In genomic region chr11:83271151-83271950, GRCm38 (mm10) we compare ENCODE assay signal across 8 mouse cellular contexts. TPM values are rescaled to one million over a fixed set of nuclear protein-coding genes. Genes with fewer than 3 reads are reported as not detected.
DNase-seq lines count a peak whose midpoint lies in the region; ATAC-seq and TF ChIP-seq lines count a peak whose summit lies in the region.

No protein-coding gene starts in this region.

- in situ Hi-C loops in Patski (cut with MboI; ENCODE audit: low pct_unique_long_range_greater_than_20kb): no loop called here

- H3K9ac ChIP-seq in hindbrain, embryonic 14.5 days: peak overlapping the region; percentile 72

- H3K4me2 ChIP-seq in hindbrain, embryonic 14.5 days (replicated peaks): peak overlapping the region; percentile 53

- CTCF ChIA-PET in Patski (lab: Charles Lee): no interaction called here

- DNase-seq in Patski (ENCODE audit: low read depth, low spot score): no peak
- DNase-seq in cerebellum, postnatal 10 days: peak; percentile 89
- peak; percentile 71 to 76 for DNase-seq in frontal cortex, postnatal 14 days (ENCODE audit: low spot score in 2 of 2)
- peak; percentile 83 for DNase-seq in hindbrain, embryonic 14.5 days (ENCODE audit: low spot score)
- DNase-seq in layer of hippocampus, postnatal 36 days: peak; percentile 72 to 78
- DNase-seq in lung, postnatal 36 days: peak; percentile 93
- peak; percentile 94 for DNase-seq in retina, postnatal 1 day
- DNase-seq in urinary bladder, adult 2 months (ENCODE audit: low spot score): peak; percentile 57

- H3K4me3 ChIP-seq in hindbrain, embryonic 14.5 days (replicated peaks; ENCODE audit: low read length): peak overlapping the region; percentile 53

- no peaks in the 10 kb centered on the region; the same call in 1 of the 2 replicates for H3K4me1 ChIP-seq in hindbrain, embryonic 14.5 days (replicated peaks; ENCODE audit: control insufficient read depth, insufficient read depth, low read length)

- no peaks in the 10 kb centered on the region for H3K9me3 ChIP-seq in hindbrain, embryonic 14.5 days (ENCODE audit: control insufficient read depth, low read length)

- WGBS in hindbrain, embryonic 14.5 days: under 1% methylated on average over 26 of the region's 26 CpGs

- TF ChIP-seq CTCF in Patski (IDR thresholded peaks at IDR 0.05): no peak

- peak; percentile 30 for ATAC-seq in Patski
- peak; percentile 90 for ATAC-seq in hindbrain, embryonic 14.5 days (ENCODE audit: low FRiP score)

- H3K27me3 ChIP-seq in Patski: peaks cover 10% of the 10 kb centered on the region
- H3K27me3 ChIP-seq in hindbrain, embryonic 14.5 days (ENCODE audit: control insufficient read depth, insufficient read depth, low read length): no peaks in the 10 kb centered on the region

- POLR2A ChIA-PET in Patski (lab: Charles Lee): no interaction called here

- H3K27ac ChIP-seq in hindbrain, embryonic 14.5 days: peak overlapping the region; percentile 86

- no peaks in the 10 kb centered on the region for H3K36me3 ChIP-seq in hindbrain, embryonic 14.5 days (replicated peaks; ENCODE audit: control insufficient read depth, insufficient read depth)

RNA-seq across cellular contexts. Expression of gene Slfn14, which starts 15.2 kb away (rescaled TPM):
- polyA plus RNA-seq in Patski (2021): not detected
- 0.05 TPM in 1 of 2 replicates, not detected in the other for polyA plus RNA-seq in hindbrain, embryonic 14.5 days (2014; fragmentation: Nextera tagmentation; extraction: Ambion mirVana)
- total RNA-seq in layer of hippocampus, postnatal 36 days (2021): not detected
- 0.01 TPM in 1 of 2 replicates, not detected in the other for polyA plus RNA-seq in urinary bladder, adult 2 months (2012; rRNA removed)

RNA-seq across cellular contexts. Expression of gene Ap2b1, which starts 27.5 kb away (rescaled TPM):
- polyA plus RNA-seq in Patski (2021): 112 TPM
- polyA plus RNA-seq in hindbrain, embryonic 14.5 days (2014; fragmentation: Nextera tagmentation; extraction: Ambion mirVana): 154 and 180 TPM in 2 replicates
- 100 to 1,000 TPM; 329 to 361 TPM for total RNA-seq in layer of hippocampus, postnatal 36 days (2021)
- 37.1 and 46.7 TPM in 2 replicates for polyA plus RNA-seq in urinary bladder, adult 2 months (2012; rRNA removed)

RNA-seq across cellular contexts. Expression of gene Pex12, which starts 31.0 kb away (rescaled TPM):
- 12.7 TPM for polyA plus RNA-seq in Patski (2021)
- 14.9 and 15.1 TPM in 2 replicates for polyA plus RNA-seq in hindbrain, embryonic 14.5 days (2014; fragmentation: Nextera tagmentation; extraction: Ambion mirVana)
- 1 to 10 TPM; 7.9 to 9.9 TPM for total RNA-seq in layer of hippocampus, postnatal 36 days (2021)
- polyA plus RNA-seq in urinary bladder, adult 2 months (2012; rRNA removed): 10.6 and 11.0 TPM in 2 replicates
